Mouse (Mus musculus) embryonic fibroblast, embryonic 13.5 days (primary cell): Measurements from ENCODE around the gene Aif1. TPM values are rescaled to one million over a fixed set of nuclear protein-coding genes. Genes with fewer than 3 reads are reported as not detected.

ENCODE experiments used
- H3K27ac ChIP-seq: 2 replicates; pipeline ENCODE4 v1.5.1; 2012; ENCODE audit warnings: low read length, control low read depth, inconsistent platforms; ENCODE audit not compliant: insufficient read depth
- H3K4me1 ChIP-seq: 2 replicates; pipeline ENCODE4 v1.6.1; 2011; ENCODE audit warnings: low read length; ENCODE audit not compliant: control insufficient read depth, insufficient read depth
- H3K4me3 ChIP-seq: 2 replicates; pipeline ENCODE4 v1.5.1; 2011; ENCODE audit warnings: mild to moderate bottlenecking, control low read depth, low read length; ENCODE audit not compliant: insufficient read depth
- CTCF ChIP-seq: IDR thresholded peaks from 2 replicates; pipeline ENCODE4 v1.5.1; 2011; ENCODE audit warnings: mild to moderate bottlenecking, control low read depth, low read length, moderate library complexity, borderline replicate concordance; ENCODE audit not compliant: insufficient read depth
- POLR2A ChIP-seq: IDR thresholded peaks from 2 replicates; pipeline ENCODE4 v1.6.1; 2011; ENCODE audit warnings: low read depth, mild to moderate bottlenecking, control low read depth, low read length, moderate library complexity
- polyA plus RNA-seq: library from polyadenylated mRNA; stranded (reverse); fragments of >200 nt; gene quantifications from 2 replicates; pipeline ENCODE4 v1.2.4, GENCODE M21; 2011; ENCODE audit warnings: low read depth; ENCODE audit not compliant: missing spikeins, insufficient read length

Gene Aif1
- polyA plus RNA-seq, 1 experiment, result not detected

- Histone ChIP-seq H3K4me3 (no peak overlapping the region), H3K4me1 (no peaks in the 10 kb centered on the region), H3K27ac (no peak overlapping the region)
- TF ChIP-seq POLR2A (no peak), CTCF (no peak)
Measured at GRCm38 (mm10) chr17:35168541-35169207, 7.2 kb downstream of the Aif1 start.

GRCm38 (mm10) chr17:35167794-35168193, 8.1 kb downstream of the Aif1 start:
- TF ChIP-seq POLR2A, result no peak
- TF ChIP-seq CTCF, result no peak

GRCm38 (mm10) chr17:35166352-35167035, 9.4 kb downstream of the Aif1 start:
- Histone ChIP-seq H3K4me3 (no peak overlapping the region), H3K4me1 (no peaks in the 10 kb centered on the region), H3K27ac (no peak overlapping the region)
- TF ChIP-seq CTCF (no peak), POLR2A (no peak)

More at GRCm38 (mm10) chr17:35167794-35168193, 8.1 kb downstream of the Aif1 start:
- H3K4me1 ChIP-seq, result no peaks in the 10 kb centered on the region
- no peak overlapping the region for H3K27ac ChIP-seq
- H3K4me3 ChIP-seq, result no peak overlapping the region

DNA sequence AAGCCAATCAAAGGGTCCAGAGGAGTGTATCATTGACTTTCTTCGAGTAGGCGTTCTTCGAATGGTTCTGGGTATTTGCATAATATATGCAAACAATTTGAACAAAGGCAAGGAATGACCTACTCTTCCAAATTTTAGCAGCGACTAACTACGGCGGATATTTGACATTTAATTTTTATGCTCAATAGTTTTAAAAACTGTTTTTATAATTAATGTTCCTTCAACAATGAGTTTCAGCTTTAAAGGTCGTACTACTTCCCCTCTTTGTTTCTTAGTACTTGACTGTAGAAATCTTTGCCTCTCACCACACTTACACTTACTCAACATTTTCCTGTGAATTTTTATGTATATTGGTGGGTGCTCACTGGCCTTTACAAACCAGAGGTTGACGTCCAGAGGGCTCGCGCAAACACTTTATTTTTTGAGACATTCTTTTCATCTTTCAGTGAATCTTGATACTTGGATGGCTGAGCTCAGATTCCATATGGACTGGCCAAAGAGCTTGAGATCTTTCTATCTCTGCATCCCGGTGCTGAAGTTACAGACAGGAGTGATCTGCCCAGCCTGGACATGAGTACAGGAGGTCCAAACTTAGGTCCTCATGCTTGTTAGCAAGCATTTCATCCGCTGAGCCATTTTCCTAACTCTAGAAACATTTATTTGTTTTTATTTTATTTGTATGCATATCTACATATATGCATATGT, 10.3 kb downstream of the Aif1 start:
- Histone ChIP-seq H3K4me1 (no peaks in the 10 kb centered on the region), H3K4me3 (peak overlapping the region; percentile 44), H3K27ac (peak overlapping the region; percentile 96)
- TF ChIP-seq POLR2A (no peak), CTCF (no peak)

- peak within 1 kb of the TSS; percentile 100 for H3K4me3 ChIP-seq
- no peaks in the 10 kb centered on the region for H3K4me1 ChIP-seq
- peak within 1 kb of the TSS; percentile 96 for H3K27ac ChIP-seq
- TF ChIP-seq CTCF (no peak), POLR2A (peak; percentile 88)
Measured at GRCm38 (mm10) chr17:35164568-35165450, 11.1 kb downstream of the Aif1 start, which contains the start of gene Prrc2a. Gene Prrc2a (minus strand): TSS chr17:35164897.

DNA sequence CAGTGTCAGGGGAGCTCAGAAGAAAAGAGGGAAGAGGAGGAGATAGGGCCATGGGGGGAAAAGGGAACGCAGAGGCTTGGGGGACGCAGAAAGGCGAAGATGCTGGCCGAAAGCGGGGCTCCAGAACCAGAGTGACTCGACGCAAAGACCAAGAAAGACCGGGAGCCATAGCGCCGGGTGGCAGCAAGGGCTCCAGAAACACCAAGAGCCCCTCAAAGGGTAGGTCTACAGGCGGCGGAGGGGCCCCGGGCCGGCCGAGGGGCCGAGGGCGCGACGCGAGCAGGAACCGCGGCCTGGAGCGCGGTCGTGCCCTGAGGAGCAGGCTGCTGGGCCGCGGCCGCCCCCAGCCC, 11.7 kb downstream of the Aif1 start:
- Histone ChIP-seq H3K27ac (peak overlapping the region; percentile 51), H3K4me3 (peak overlapping the region; percentile 100), H3K4me1 (no peaks in the 10 kb centered on the region)
- TF ChIP-seq POLR2A, result no peak
- no peak for TF ChIP-seq CTCF

DNA sequence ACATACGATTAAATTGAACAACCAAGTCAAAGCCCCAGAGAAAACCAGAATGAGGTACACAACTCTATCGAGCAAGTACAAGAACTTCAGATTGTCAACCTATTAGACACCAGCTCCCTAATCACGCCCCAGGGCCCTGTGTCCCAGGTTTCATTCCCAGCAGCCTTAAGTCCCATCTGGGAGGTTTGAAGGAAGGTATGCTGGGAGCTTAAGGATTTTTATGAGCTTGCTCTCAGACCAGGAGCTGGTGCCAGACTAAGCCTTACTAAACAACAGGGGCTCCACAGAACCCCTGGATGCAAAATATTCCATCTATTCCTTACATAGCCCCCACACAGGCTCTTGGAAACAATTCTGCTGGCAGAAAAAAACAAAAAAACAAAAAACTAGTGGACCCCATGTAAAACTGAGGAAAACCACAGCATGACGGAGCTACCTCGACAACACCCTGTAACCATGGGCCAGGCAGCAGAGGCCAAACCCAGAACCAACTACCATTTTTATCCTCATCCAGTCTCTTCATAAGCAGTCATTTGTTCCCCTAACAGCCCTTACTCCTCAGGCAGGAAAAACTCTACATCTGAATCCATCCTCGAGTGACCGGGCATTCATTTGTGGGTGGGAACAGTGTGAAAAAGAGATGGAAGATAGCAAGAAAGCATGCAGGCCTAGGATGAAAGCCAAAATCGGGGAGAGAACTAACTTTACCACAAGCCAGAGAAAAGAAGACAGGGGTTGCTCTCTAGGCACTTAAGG, 12.4 kb downstream of the Aif1 start:
- Histone ChIP-seq H3K4me1 (no peaks in the 10 kb centered on the region), H3K27ac (peak overlapping the region; percentile 51), H3K4me3 (peak overlapping the region; percentile 100)
- TF ChIP-seq POLR2A (no peak), CTCF (no peak)

GRCm38 (mm10) chr17:35162730-35163129, 13.1 kb downstream of the Aif1 start:
- Histone ChIP-seq H3K4me1 (no peaks in the 10 kb centered on the region), H3K27ac (no peak overlapping the region), H3K4me3 (peak overlapping the region; percentile 100)
- TF ChIP-seq CTCF (no peak), POLR2A (no peak)
